Mouse (Mus musculus) spleen, adult 2 months (tissue): ENCODE results near the gene Gm9936. TPM values are rescaled to one million over a fixed set of nuclear protein-coding genes. Genes with fewer than 3 reads are reported as not detected.
"Not testable (repeated sequence)": the region's sequence is repeated elsewhere in the genome, so short reads cannot be mapped to it uniquely, and the experiment has no call there.

Experiments
- DNase-seq, 2 experiments: peaks; one replicate each; pipeline versions ENCODE4 v3.0.0 to v3.0.0-alpha.2; 2012 to 2021; ENCODE audit warnings: low spot score in 2 of 2, low read depth in 1 of 2
- H3K27ac ChIP-seq: fragments of 200-500 bp; 2 replicates; pipeline ENCODE4 v1.5.1; 2012; ENCODE audit warnings: low read length, inconsistent platforms; ENCODE audit not compliant: insufficient read depth
- H3K27me3 ChIP-seq: fragments of 200-500 bp; 2 replicates; pipeline ENCODE4 v1.6.1; 2012; ENCODE audit warnings: mild to moderate bottlenecking, moderate library complexity, low read length, inconsistent platforms; ENCODE audit not compliant: control insufficient read depth, insufficient read depth
- H3K36me3 ChIP-seq: fragments of 200-500 bp; 2 replicates; pipeline ENCODE4 v1.6.1; 2012; ENCODE audit warnings: mild to moderate bottlenecking, low read length, inconsistent platforms; ENCODE audit not compliant: control insufficient read depth, insufficient read depth
- H3K4me1 ChIP-seq: fragments of 200-500 bp; 2 replicates; pipeline ENCODE4 v1.6.1; 2011; ENCODE audit warnings: inconsistent platforms; ENCODE audit not compliant: control insufficient read depth, insufficient read depth, insufficient read length
- H3K4me3 ChIP-seq: fragments of 200-500 bp; 2 replicates; pipeline ENCODE4 v1.5.1; 2011; ENCODE audit warnings: mild to moderate bottlenecking, inconsistent platforms; ENCODE audit not compliant: insufficient read depth, insufficient read length; ENCODE audit errors: extremely low read depth
- CTCF ChIP-seq: fragments of 200-500 bp; IDR thresholded peaks from 2 replicates; pipeline ENCODE4 v1.5.1; 2011; ENCODE audit warnings: mild to moderate bottlenecking, inconsistent platforms; ENCODE audit not compliant: insufficient read depth, insufficient read length, insufficient replicate concordance; ENCODE audit errors: extremely low read depth
- POLR2A ChIP-seq: fragments of 200-500 bp; IDR thresholded peaks from 2 replicates; pipeline ENCODE4 v1.6.1; 2011; ENCODE audit warnings: low read depth, low read length, inconsistent platforms
- WGBS: fragments of 180-500 bp; shearing (Covaris S2); methylation state at CpG from one replicate; pipeline ENCODE4 v1.1.7; 2018; 5-methylcytosine and 5-hydroxymethylcytosine counted together
- polyA plus RNA-seq: library from polyadenylated mRNA; depleted of rRNA; stranded (reverse); fragments of >200 nt; gene quantifications from 2 replicates; pipeline ENCODE4 v1.2.3, GENCODE M21; 2012

Gm9936 gene
- polyA plus RNA-seq, 1 experiment: not detected

DNA sequence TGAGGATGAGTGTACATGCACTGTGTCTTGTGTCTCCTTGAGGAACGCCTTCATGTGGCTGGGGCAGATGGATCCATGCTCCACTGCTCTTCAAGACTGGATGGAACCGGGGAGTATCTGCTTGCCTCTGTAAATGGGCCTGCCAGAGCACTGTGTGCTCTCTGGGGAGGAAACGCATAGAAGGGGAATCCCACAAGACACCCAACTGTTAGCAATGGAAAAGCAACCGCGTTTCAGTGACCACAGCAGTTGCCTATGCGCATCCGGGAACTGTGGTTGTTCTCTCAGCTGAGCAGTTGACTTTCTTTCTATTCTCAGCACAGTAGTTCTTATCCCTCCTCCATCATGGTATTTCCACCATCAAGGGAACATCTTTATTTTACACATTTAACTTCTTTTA is 6.3 kb upstream of the Gm9936 start:
- no peaks in the 10 kb centered on the region for H3K27me3 ChIP-seq
- no peak overlapping the region for H3K4me3 ChIP-seq
- H3K27ac ChIP-seq: peak overlapping the region; percentile 58
- TF ChIP-seq CTCF: no peak
- no peak for TF ChIP-seq POLR2A
- no peaks in the 10 kb centered on the region for H3K36me3 ChIP-seq
- peak; percentile 47 to 86 for DNase-seq
- peaks cover 5% of the 10 kb centered on the region; the same call in 1 of the 2 replicates for H3K4me1 ChIP-seq
- WGBS: 20% methylated on average over 7 of the region's 7 CpGs

DNA sequence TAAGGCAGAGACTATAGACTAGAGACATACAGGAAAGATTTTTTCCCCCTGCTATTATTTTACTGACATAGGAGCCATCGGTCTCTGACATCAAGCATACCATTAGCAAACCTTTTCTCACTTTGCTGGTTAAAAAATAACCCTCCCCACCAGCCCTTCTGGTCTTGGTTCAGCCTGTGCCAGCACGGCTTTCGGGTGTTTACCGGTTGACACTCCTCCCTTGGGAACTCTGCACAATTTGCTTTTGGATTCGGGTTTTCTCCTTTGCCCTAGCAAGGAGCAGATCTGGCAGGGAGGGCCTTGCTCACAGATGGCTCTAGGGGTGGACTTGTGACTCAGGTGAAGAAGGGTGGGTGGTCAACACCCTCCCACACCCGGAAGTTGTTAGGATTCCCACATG is 3.2 kb upstream of the Gm9936 start:
- Histone ChIP-seq H3K27me3 (no peaks in the 10 kb centered on the region), H3K36me3 (no peaks in the 10 kb centered on the region), H3K4me1 (peaks cover 5% of the 10 kb centered on the region; the same call in 1 of the 2 replicates), H3K27ac (no peak overlapping the region), H3K4me3 (no peak overlapping the region)
- 47% methylated on average over 6 of the region's 6 CpGs for WGBS
- no peak for DNase-seq
- TF ChIP-seq CTCF (no peak), POLR2A (no peak)

DNA sequence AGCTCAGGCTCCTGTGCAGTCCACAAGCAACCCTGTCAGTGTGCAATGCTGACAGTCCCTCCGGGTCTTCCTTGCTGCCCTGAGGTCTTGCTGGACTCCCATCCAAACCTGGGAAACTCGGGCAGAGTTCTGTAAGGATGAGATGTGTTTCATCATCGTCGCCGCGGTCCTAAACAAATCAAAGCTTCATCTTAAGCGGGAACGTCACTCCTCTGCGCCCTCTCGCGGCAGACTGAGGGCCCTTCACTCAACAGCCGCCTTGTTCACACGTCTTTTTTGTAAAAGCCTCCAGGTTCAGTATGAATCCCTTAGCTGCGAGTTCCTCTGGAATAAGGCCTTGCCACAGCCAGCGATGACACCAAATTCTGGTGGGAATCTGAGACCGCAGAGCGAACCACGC is 771 bp upstream of the Gm9936 start:
- WGBS: 4% methylated on average over 18 of the region's 18 CpGs
- peak; percentile 44 to 61 for DNase-seq
- Histone ChIP-seq H3K27me3 (no peaks in the 10 kb centered on the region), H3K4me1 (no peaks in the 10 kb centered on the region; the same call in 1 of the 2 replicates), H3K36me3 (no peaks in the 10 kb centered on the region), H3K27ac (no peak overlapping the region), H3K4me3 (no peak overlapping the region; the same call in 1 of the 2 replicates)
- peak; percentile 91 for TF ChIP-seq CTCF
- no peak for TF ChIP-seq POLR2A

DNA sequence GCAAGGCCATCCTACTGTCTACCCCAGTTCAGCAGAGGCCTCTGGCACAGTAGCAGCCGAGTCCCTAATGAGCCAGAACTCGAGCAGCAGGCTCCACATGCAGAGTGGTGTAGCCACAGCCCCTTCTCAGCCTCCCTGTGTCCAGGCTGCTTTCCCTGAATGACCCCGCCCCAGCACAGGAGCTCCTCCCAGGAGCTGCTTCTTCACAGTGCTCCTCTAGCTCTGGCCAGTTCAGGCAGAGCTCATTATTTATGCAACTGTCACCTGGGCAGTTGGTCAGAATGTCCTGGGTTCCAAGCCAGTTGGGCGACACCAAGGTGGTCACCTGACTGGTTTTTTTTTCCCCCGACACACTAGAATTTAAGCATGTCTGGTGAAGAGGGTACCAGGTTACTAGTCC is 5.1 kb downstream of the Gm9936 start, which contains the start of gene 4930519G04Rik:
4930519G04Rik (plus strand) TSS at position 301 of the 400 bp plus-strand sequence.
- H3K27me3 ChIP-seq, H3K4me3 ChIP-seq, H3K4me1 ChIP-seq, DNase-seq, H3K36me3 ChIP-seq, H3K27ac ChIP-seq: not testable (repeated sequence)
- WGBS: 89% methylated on average over 3 of the region's 5 CpGs

DNA sequence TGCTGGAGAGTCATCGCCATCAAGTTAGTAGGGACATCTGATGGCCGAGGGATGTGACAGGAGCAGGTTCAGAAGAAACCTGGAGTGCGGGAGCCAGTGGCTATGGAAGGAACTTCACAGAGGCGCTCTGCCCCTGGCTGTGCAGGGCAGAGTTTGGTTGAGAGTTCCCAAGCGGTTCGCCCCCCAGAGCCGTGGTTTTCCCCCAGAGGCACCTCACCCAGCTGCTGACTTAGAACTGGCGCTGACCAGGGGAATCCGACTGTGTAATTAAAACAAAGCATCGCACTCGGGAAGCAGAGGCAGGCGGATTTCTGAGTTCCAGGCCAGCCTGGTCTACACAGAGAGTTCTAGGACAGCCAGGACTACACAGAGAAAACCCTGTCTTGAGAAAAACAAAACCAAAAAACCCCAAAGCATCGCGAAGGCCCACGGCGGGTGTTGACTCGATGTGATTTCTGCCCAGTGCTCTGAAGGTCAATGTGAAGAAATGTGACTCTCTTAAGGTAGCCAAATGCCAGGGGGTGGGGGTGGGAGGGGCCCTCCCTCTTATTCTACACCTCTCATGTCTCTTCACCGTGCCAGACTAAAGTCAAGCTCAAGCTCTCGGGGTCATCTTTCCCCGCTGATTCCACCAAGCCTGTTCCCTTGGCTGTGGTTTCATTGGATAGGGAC is 6.8 kb downstream of the Gm9936 start:
- H3K27me3 ChIP-seq: no peaks in the 10 kb centered on the region
- TF ChIP-seq CTCF (no peak), POLR2A (no peak)
- DNase-seq: no peak
- 77% methylated on average over 20 of the region's 20 CpGs for WGBS
- no peak overlapping the region for H3K27ac ChIP-seq
- no peak overlapping the region for H3K4me3 ChIP-seq
- H3K4me1 ChIP-seq: no peaks in the 10 kb centered on the region
- no peaks in the 10 kb centered on the region for H3K36me3 ChIP-seq

DNA sequence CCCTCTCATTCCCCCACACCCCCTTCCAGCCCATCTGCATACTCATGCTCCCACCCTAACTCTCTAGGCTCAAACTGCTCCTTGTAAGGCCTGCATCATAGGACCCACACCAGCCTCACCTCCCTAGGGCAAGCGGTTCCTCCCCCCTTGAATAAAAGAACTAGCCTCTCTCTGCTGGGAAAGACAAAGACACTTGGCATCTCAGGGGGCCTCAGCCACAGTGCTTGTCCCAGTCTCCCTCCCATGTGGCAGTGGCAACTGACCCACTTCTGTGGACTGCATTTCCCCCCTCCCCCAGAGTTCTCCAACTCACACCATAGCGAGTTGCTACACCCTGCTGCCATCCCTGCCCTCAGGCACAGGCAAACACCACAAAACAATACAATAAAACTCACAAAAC is 14.1 kb downstream of the Gm9936 start:
- H3K36me3 ChIP-seq, H3K27ac ChIP-seq, H3K4me1 ChIP-seq, DNase-seq, H3K4me3 ChIP-seq, H3K27me3 ChIP-seq: not testable (repeated sequence)
- WGBS: 90% methylated on average over 2 of the region's 2 CpGs

DNA sequence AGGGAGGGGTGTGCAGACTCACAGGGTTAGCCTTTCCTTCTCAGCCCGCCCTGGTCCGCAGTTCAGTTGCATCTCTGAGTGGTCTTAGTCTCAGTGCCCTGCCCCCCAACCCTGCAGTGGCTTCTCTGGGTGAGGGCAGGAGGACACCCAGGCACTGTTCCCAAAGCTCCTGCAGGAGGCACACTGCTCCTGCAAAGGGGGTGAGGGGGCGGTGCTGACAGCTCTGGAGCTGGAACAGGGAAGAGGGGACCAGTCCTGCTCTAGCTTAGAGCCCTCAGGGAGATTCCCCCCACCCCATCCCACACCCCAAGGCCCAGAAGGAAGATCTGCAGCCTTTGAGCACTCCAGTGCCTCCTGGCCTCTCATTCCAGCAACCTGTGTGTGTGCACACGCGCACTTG is 15.8 kb downstream of the Gm9936 start:
- H3K4me1 ChIP-seq: no peaks in the 10 kb centered on the region
- WGBS: 94% methylated on average over 5 of the region's 5 CpGs
- H3K36me3 ChIP-seq: no peaks in the 10 kb centered on the region
- H3K27me3 ChIP-seq: no peaks in the 10 kb centered on the region
- no peak for TF ChIP-seq POLR2A
- TF ChIP-seq CTCF: no peak
- H3K27ac ChIP-seq: no peak overlapping the region
- DNase-seq: no peak
- no peak overlapping the region for H3K4me3 ChIP-seq

DNA sequence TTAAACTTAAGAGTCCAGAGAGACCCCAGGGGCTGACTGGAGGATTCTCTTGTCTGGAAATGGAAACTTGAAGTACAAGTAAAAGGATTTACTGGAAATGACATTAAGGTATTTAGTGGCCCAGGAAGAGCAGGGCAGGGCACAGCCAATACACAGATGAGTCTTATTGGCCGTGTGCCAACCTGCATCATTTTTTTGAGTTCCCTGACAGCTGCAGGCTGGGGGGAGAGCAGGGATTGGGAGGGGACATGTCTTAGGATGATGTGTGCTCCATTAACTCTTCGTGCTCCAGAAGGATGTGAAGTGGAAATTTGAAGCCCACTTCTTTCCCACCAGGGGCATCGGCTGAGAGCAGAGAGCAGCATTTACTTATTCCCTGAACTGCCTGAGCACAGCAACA is 16.3 kb downstream of the Gm9936 start:
- not testable (repeated sequence) for H3K27ac ChIP-seq, H3K27me3 ChIP-seq, DNase-seq, H3K4me1 ChIP-seq, H3K4me3 ChIP-seq, H3K36me3 ChIP-seq
- 74% methylated on average over 3 of the region's 3 CpGs for WGBS

DNA sequence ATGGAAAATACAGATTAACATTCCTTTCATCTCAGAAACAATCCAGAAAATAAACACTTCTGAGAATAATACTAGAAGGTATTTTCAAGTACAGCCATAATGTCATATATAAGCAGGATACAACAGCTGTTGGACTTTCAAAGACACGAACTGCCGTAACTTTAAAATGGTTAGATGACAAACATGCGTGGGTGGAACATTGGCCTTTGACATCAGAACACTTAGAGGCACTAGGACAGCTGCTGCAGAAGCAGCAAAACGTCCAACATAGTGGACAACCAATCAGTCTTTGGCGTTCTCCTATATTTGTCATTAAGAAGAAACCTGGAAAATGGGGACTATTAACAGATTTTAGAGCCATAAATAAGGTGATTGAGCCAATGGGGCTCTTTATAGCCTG is 18.0 kb downstream of the Gm9936 start:
- not testable (repeated sequence) for H3K4me3 ChIP-seq, H3K27me3 ChIP-seq, H3K36me3 ChIP-seq, H3K27ac ChIP-seq, DNase-seq, H3K4me1 ChIP-seq
- WGBS: 81% methylated on average over 5 of the region's 5 CpGs
